In the genomic region with DNA sequence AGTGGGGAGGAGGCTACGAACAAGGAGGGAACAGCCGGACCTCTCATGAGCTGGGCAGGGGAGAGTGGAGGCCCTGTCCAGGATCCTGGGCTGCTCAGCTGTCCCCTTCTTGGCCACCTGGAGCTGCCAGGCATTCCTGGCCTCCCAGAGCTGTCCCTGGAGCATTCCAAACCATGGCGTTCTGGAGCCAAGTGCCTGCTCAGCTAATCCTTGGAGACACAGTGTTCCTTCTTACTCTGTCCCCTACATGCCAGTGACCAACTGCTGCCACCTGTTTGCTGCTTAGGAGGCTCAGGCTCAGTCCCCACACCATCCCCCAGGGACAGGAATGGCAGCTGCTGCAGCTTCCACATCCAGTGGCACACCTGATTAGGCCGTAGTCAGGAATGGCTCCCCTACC, we compare ENCODE assay signal across 9 mouse cellular contexts. TPM values are rescaled to one million over a fixed set of nuclear protein-coding genes. Genes with fewer than 3 reads are reported as not detected.
DNase-seq lines count a peak whose midpoint lies in the region; ATAC-seq and TF ChIP-seq lines count a peak whose summit lies in the region.
"Had no signal": no experiment of that assay in that cellular context is flagged by ENCODE, and none has a peak within 500 bp of the region (broad histone marks: within the 10 kb centered on the region; RNA-seq: fewer than 3 reads in every experiment).

No protein-coding gene starts in this region.

- H3K9me3 ChIP-seq in lung, postnatal 0 days (ENCODE audit: low read length) = no peaks in the 10 kb centered on the region
- H3K9me3 ChIP-seq: neural tube, embryonic 13.5 days had no signal

- DNase-seq in left cerebral cortex, adult 2 months (ENCODE audit: extremely low spot score in 1 of 2, low spot score in 2 of 2) = no peak
- no peak for DNase-seq in left cerebral cortex, postnatal 36 days (ENCODE audit: low spot score in 2 of 2)
- DNase-seq in cerebellum, adult 8-10 months = peak; percentile 65
- DNase-seq in gastrocnemius, postnatal 36 days = peak; percentile 54 to 67
- DNase-seq in lung, postnatal 0 days (ENCODE audit: low spot score) = peak; percentile 50
- DNase-seq in urinary bladder, postnatal 10 days (ENCODE audit: low spot score) = no peak
- no peak for DNase-seq in frontal cortex, postnatal 25 days (ENCODE audit: low spot score in 2 of 2)

- no peak overlapping the region for H3K4me3 ChIP-seq in left cerebral cortex, adult 2 months
- H3K4me3 ChIP-seq in lung, postnatal 0 days (ENCODE audit: low read depth, low read length) = no peak overlapping the region
- H3K4me3 ChIP-seq: neural tube, embryonic 13.5 days had no signal

- H3K4me2 ChIP-seq in lung, postnatal 0 days (replicated peaks; ENCODE audit: low read depth, low read length) = no peak overlapping the region
- H3K4me2 ChIP-seq: neural tube, embryonic 13.5 days had no signal

- no peak for TF ChIP-seq CTCF in left cerebral cortex, adult 2 months (IDR thresholded peaks at IDR 0.05)
- TF ChIP-seq CTCF in lung, postnatal 0 days (IDR thresholded peaks at IDR 0.05) = no peak

- TF ChIP-seq EP300 in lung, postnatal 0 days (IDR thresholded peaks at IDR 0.05) = peak; percentile 74; the same call in 1 of the 2 replicates

- intact Hi-C loops in left cerebral cortex, adult 2 months (cut with DNase I) = loop anchor here (2.0 kb wide), 2 partner anchors 43 to 45 kb away; no protein-coding TSS in a partner anchor
- intact Hi-C loops in left cerebral cortex, postnatal 36 days (cut with DNase I) = loop anchor here (5.0 kb wide), 2 partner anchors 44 to 136 kb away; a partner anchor contains a TSS
- intact Hi-C loops in gastrocnemius, postnatal 36 days (cut with DNase I) = no loop called here

- H3K27ac ChIP-seq in left cerebral cortex, adult 2 months = peak overlapping the region; percentile 74
- H3K27ac ChIP-seq in lung, postnatal 0 days (ENCODE audit: low read length) = peak overlapping the region; percentile 68
- H3K27ac ChIP-seq: neural tube, embryonic 13.5 days had no signal

- H3K27me3 ChIP-seq in lung, postnatal 0 days (replicated peaks; ENCODE audit: insufficient read depth, low read length) = no peaks in the 10 kb centered on the region
- H3K27me3 ChIP-seq: neural tube, embryonic 13.5 days had no signal

- H3K36me3 ChIP-seq in lung, postnatal 0 days (ENCODE audit: insufficient read depth, low read length) = no peaks in the 10 kb centered on the region
- H3K36me3 ChIP-seq: neural tube, embryonic 13.5 days had no signal

- peaks cover 17% of the 10 kb centered on the region for H3K4me1 ChIP-seq in lung, postnatal 0 days (ENCODE audit: insufficient read depth, low read depth, low read length)

- WGBS in lung, postnatal 0 days = 34% methylated on average over 4 of the region's 4 CpGs

- H3K9ac ChIP-seq in lung, postnatal 0 days (replicated peaks; ENCODE audit: low read depth) = 0 out of 2 replicates have a peak overlapping the region, but pooled peaks have one; percentile 12
- H3K9ac ChIP-seq: neural tube, embryonic 13.5 days had no signal

- peak; percentile 73 for ATAC-seq in lung, postnatal 0 days
- ATAC-seq in erythroblast, adult 5-6 weeks (replicated peaks; ENCODE audit: low FRiP score, poor library complexity, severe bottlenecking) = no peak

RNA-seq across cellular contexts. Expression of a gene that starts 2.7 kb away (rescaled TPM):
- total RNA-seq in left cerebral cortex, adult 2 months (2021) = under 1 TPM in 1 of 2 experiments, not detected in 1; 0.25 TPM
- under 1 TPM in 1 of 2 experiments, not detected in 1; 0.27 TPM for total RNA-seq in left cerebral cortex, postnatal 36 days (2021)
- total RNA-seq in gastrocnemius, postnatal 36 days (2021) = 100 to 1,000 TPM; 547 to 589 TPM
- polyA plus RNA-seq in lung, postnatal 0 days (2015; fragmentation: Nextera tagmentation; extraction: Ambion mirVana) = 0.18 and 0.38 TPM in 2 replicates
- total RNA-seq in erythroblast, adult 5-6 weeks (2015; ENCODE audit: low replicate concordance) = not detected in 2 replicates
- total RNA-seq in erythroblast, adult 5-6 weeks (2017; ENCODE audit: low replicate concordance) = not detected in 2 replicates

RNA-seq across cellular contexts. Expression of a gene that starts 14.0 kb away (rescaled TPM):
- total RNA-seq in left cerebral cortex, adult 2 months (2021) = 10 to 100 TPM; 14.0 TPM
- 10 to 100 TPM; 12.0 to 12.4 TPM for total RNA-seq in left cerebral cortex, postnatal 36 days (2021)
- total RNA-seq in gastrocnemius, postnatal 36 days (2021) = 1 to 10 TPM in 1 of 2 experiments, under 1 TPM in 1; 0.64 to 1.8 TPM
- polyA plus RNA-seq in lung, postnatal 0 days (2015; fragmentation: Nextera tagmentation; extraction: Ambion mirVana) = 550 and 782 TPM in 2 replicates
- 71.3 and 98.6 TPM in 2 replicates for total RNA-seq in erythroblast, adult 5-6 weeks (2015; ENCODE audit: low replicate concordance)
- 29.3 and 58.3 TPM in 2 replicates for total RNA-seq in erythroblast, adult 5-6 weeks (2017; ENCODE audit: low replicate concordance)

RNA-seq across cellular contexts. Expression of a gene that starts 39.3 kb away (rescaled TPM):
- 100 to 1,000 TPM; 180 to 188 TPM for total RNA-seq in left cerebral cortex, adult 2 months (2021)
- 100 to 1,000 TPM; 175 to 206 TPM for total RNA-seq in left cerebral cortex, postnatal 36 days (2021)
- total RNA-seq in gastrocnemius, postnatal 36 days (2021) = under 1 TPM; 0.33 to 0.59 TPM
- 4.8 and 4.9 TPM in 2 replicates for polyA plus RNA-seq in lung, postnatal 0 days (2015; fragmentation: Nextera tagmentation; extraction: Ambion mirVana)
- not detected in 2 replicates for total RNA-seq in erythroblast, adult 5-6 weeks (2015; ENCODE audit: low replicate concordance)
- total RNA-seq in erythroblast, adult 5-6 weeks (2017; ENCODE audit: low replicate concordance) = not detected in 2 replicates

Comparison
In these comparisons a context has a peak if more than half of its experiments do, and no peak if none do; other contexts are left out.
1. DNase-seq: peak in cerebellum, adult 8-10 months (single experiment), gastrocnemius, postnatal 36 days (2 of 2) and lung, postnatal 0 days (single experiment); none in left cerebral cortex, adult 2 months (0 of 2), left cerebral cortex, postnatal 36 days (0 of 2), urinary bladder, postnatal 10 days (single experiment) and frontal cortex, postnatal 25 days (0 of 2).
2. RNA of a gene that starts 2.7 kb away (total RNA-seq): 547 to 589 TPM in gastrocnemius, postnatal 36 days; 0.27 TPM in left cerebral cortex, postnatal 36 days, 0.25 TPM in left cerebral cortex, adult 2 months and not detected in erythroblast, adult 5-6 weeks; every median in the first group is over 100 times any median in the second.
3. RNA of a gene that starts 14.0 kb away (total RNA-seq): 29.3 to 98.6 TPM in erythroblast, adult 5-6 weeks, 14.0 TPM in left cerebral cortex, adult 2 months and 12.0 to 12.4 TPM in left cerebral cortex, postnatal 36 days; 0.64 to 1.8 TPM in gastrocnemius, postnatal 36 days; every median in the first group is over 4 times any median in the second.
4. RNA of a gene that starts 39.3 kb away (total RNA-seq): 175 to 206 TPM in left cerebral cortex, postnatal 36 days and 180 to 188 TPM in left cerebral cortex, adult 2 months; 0.33 to 0.59 TPM in gastrocnemius, postnatal 36 days and not detected in erythroblast, adult 5-6 weeks; every median in the first group is over 100 times any median in the second.